Mouse (Mus musculus): ENCODE data around the gene Fmo5. TPM values are rescaled to one million over a fixed set of nuclear protein-coding genes. Genes with fewer than 3 reads are reported as not detected.
A peak's percentile ranks its signal among the peaks of the same experiment; 100 is the strongest.

Fmo5 gene
- polyA plus RNA-seq, 1 experiment from 2014 or later: 26.4 TPM

DNA sequence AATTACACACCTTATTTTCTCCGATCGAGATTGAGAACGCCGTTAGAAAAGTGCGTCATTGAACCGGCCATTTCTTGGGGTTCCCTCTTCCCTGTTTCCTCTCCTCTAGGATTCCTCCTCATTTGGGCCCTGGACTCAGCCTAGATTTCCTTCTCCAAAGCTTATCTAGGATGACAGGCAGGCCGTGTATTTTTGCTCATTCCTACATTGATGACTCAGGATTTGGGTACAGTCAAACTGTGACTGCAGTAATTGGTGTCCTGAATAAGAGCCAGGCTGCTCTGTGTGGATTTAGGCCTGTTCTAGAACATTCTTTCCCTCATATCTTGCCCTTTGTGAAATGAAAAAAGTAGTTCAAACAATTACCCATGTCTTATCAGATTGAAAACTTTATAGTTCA, 31.1 kb downstream of the Fmo5 start:
- Histone ChIP-seq H3K27ac (replicated peaks) (0 out of 2 replicates have a peak overlapping the region, but pooled peaks have one; percentile 20), H3K9ac (ENCODE audit: low read length) (no peak overlapping the region), H3K4me3 (ENCODE audit: low read depth, low read length) (peak overlapping the region; percentile 89), H3K9me3 (ENCODE audit: control insufficient read depth, low read length) (no peaks in the 10 kb centered on the region), H3K36me3 (ENCODE audit: control insufficient read depth, insufficient read depth, low read length) (peaks cover 2% of the 10 kb centered on the region; the same call in 1 of the 2 replicates), H3K27me3 (ENCODE audit: control insufficient read depth, insufficient read depth, low read length) (no peaks in the 10 kb centered on the region), H3K4me2 (replicated peaks; ENCODE audit: low read depth) (peak overlapping the region; percentile 82), H3K4me1 (replicated peaks; ENCODE audit: control insufficient read depth, insufficient read depth) (0 out of 2 replicates have a peak, but pooled peaks cover 2% of the 10 kb centered on the region)
- TF ChIP-seq EP300 (optimal IDR thresholded peaks at IDR 0.05) (no peak), CTCF (IDR thresholded peaks at IDR 0.05; ENCODE audit: low read depth) (no peak)
- WGBS: 81% methylated on average over 7 of the region's 7 CpGs
- peak; percentile 20; the same call in 1 of the 2 replicates for ATAC-seq (ENCODE audit: low FRiP score, low TSS enrichment)
- peak; percentile 23 for DNase-seq (ENCODE audit: low spot score)

DNA sequence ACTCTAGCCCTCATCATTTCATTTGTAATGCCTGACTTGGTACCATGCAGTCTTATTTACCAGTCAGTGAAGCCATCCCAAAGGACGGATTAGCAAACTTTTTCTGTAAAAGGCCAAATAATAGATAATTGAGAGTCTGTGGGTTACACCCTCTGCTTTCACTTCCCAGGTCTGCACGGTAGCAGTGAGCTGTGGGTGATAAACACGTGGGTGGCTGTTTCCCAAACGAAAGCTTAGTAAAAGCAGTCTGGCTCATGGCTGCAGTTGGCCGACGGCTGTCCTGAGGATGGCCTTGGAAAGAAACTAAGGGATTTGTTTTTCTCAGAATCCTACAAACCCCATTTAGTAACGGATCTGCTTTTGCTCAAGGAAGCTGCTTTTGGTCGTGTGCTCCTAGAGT, 32.6 kb downstream of the Fmo5 start:
- no peak for TF ChIP-seq CTCF (IDR thresholded peaks at IDR 0.05; ENCODE audit: low read depth)
- TF ChIP-seq EP300 (optimal IDR thresholded peaks at IDR 0.05): no peak
- H3K27ac ChIP-seq (replicated peaks): 0 out of 2 replicates have a peak overlapping the region, but pooled peaks have one; percentile 35
- peaks cover 5% of the 10 kb centered on the region; the same call in 1 of the 2 replicates for H3K36me3 ChIP-seq (ENCODE audit: control insufficient read depth, insufficient read depth, low read length)
- H3K27me3 ChIP-seq (ENCODE audit: control insufficient read depth, insufficient read depth, low read length): no peaks in the 10 kb centered on the region
- no peaks in the 10 kb centered on the region for H3K9me3 ChIP-seq (ENCODE audit: control insufficient read depth, low read length)
- no peak overlapping the region for H3K4me2 ChIP-seq (replicated peaks; ENCODE audit: low read depth)
- no peak overlapping the region for H3K9ac ChIP-seq (ENCODE audit: low read length)
- DNase-seq (ENCODE audit: low spot score) (no peak), ATAC-seq (ENCODE audit: low FRiP score, low TSS enrichment) (no peak)
- WGBS: 36% methylated on average over 8 of the region's 8 CpGs
- 0 out of 2 replicates have a peak, but pooled peaks cover 2% of the 10 kb centered on the region for H3K4me1 ChIP-seq (replicated peaks; ENCODE audit: control insufficient read depth, insufficient read depth)
- no peak overlapping the region for H3K4me3 ChIP-seq (ENCODE audit: low read depth, low read length)

DNA sequence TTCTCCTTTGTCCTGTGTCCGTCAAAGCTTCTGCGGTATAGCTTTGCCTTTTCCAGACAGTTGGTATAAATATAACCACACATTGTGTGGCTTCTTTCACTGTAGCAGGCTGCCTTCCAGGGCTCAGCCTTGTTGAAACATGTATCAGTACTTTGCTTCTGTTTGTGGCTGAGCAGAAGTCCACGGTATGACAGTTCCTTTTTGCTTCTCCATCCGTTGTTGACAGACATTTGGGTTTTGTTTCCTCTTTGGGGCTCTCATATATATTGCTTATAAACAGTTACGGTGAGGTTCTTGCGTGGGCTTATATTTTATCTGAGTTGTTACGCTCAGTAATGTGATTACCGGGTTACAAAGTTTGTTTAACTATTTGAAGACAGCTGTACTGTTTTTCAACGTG, 36.9 kb downstream of the Fmo5 start:
- WGBS: 54% methylated on average over 9 of the region's 9 CpGs
- no peaks in the 10 kb centered on the region for H3K9me3 ChIP-seq (ENCODE audit: control insufficient read depth, low read length)
- ATAC-seq (ENCODE audit: low FRiP score, low TSS enrichment) (no peak), DNase-seq (ENCODE audit: low spot score) (no peak)
- H3K27ac ChIP-seq (replicated peaks): no peak overlapping the region
- H3K27me3 ChIP-seq (ENCODE audit: control insufficient read depth, insufficient read depth, low read length): no peaks in the 10 kb centered on the region
- TF ChIP-seq EP300 (optimal IDR thresholded peaks at IDR 0.05) (no peak), CTCF (IDR thresholded peaks at IDR 0.05; ENCODE audit: low read depth) (no peak)
- H3K4me2 ChIP-seq (replicated peaks; ENCODE audit: low read depth): no peak overlapping the region
- H3K9ac ChIP-seq (ENCODE audit: low read length): no peak overlapping the region
- H3K36me3 ChIP-seq (ENCODE audit: control insufficient read depth, insufficient read depth, low read length): peaks cover 15% of the 10 kb centered on the region; the same call in 1 of the 2 replicates
- H3K4me3 ChIP-seq (ENCODE audit: low read depth, low read length): no peak overlapping the region
- no peaks in the 10 kb centered on the region for H3K4me1 ChIP-seq (replicated peaks; ENCODE audit: control insufficient read depth, insufficient read depth)

- Histone ChIP-seq H3K36me3 (ENCODE audit: control insufficient read depth, insufficient read depth, low read length) (peaks cover 15% of the 10 kb centered on the region; the same call in 1 of the 2 replicates), H3K9me3 (ENCODE audit: control insufficient read depth, low read length) (no peaks in the 10 kb centered on the region), H3K27ac (replicated peaks) (no peak overlapping the region), H3K4me2 (replicated peaks; ENCODE audit: low read depth) (no peak overlapping the region), H3K4me1 (replicated peaks; ENCODE audit: control insufficient read depth, insufficient read depth) (no peaks in the 10 kb centered on the region), H3K27me3 (ENCODE audit: control insufficient read depth, insufficient read depth, low read length) (no peaks in the 10 kb centered on the region), H3K4me3 (ENCODE audit: low read depth, low read length) (no peak overlapping the region), H3K9ac (ENCODE audit: low read length) (no peak overlapping the region)
- ATAC-seq (ENCODE audit: low FRiP score, low TSS enrichment) (no peak), DNase-seq (ENCODE audit: low spot score) (no peak)
- 52% methylated on average over 8 of the region's 8 CpGs for WGBS
- no peak for TF ChIP-seq CTCF (IDR thresholded peaks at IDR 0.05; ENCODE audit: low read depth)
Measured at GRCm38 (mm10) chr3:97666154-97666553, 37.5 kb downstream of the Fmo5 start.

DNA sequence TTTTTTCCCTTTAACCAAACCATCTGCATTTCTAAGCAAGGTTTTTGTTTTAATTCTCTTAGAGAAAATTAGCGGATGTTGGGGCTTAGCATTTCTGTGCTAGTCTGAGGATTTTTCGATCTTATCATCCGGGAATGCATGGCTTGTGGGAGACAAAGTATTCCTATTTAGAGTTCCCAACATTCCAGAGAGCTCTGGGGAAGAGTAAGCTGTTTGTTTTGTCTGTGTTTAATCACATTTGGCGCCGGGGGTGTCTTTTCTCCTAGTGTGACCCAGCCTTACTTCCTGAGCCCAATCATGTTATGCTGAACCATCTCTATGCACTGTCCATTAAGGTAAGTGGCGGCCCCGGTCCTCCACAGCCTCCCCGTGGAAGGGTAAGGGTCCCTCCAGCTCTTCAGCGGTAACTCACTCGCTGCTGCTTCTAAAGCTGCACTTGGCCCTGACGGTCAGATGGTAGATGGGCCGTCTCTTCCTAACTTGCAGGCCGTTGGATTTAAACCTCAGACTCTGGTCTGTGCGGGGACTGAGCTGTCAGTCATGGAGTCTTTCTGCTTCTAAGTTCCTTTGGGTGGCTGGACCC, 38.6 kb downstream of the Fmo5 start:
- DNase-seq (ENCODE audit: low spot score) (no peak), ATAC-seq (ENCODE audit: low FRiP score, low TSS enrichment) (no peak)
- no peaks in the 10 kb centered on the region for H3K9me3 ChIP-seq (ENCODE audit: control insufficient read depth, low read length)
- no peak overlapping the region for H3K27ac ChIP-seq (replicated peaks)
- H3K4me3 ChIP-seq (ENCODE audit: low read depth, low read length): no peak overlapping the region
- H3K27me3 ChIP-seq (ENCODE audit: control insufficient read depth, insufficient read depth, low read length): no peaks in the 10 kb centered on the region
- TF ChIP-seq CTCF (IDR thresholded peaks at IDR 0.05; ENCODE audit: low read depth) (no peak), EP300 (optimal IDR thresholded peaks at IDR 0.05) (no peak)
- peaks cover 19% of the 10 kb centered on the region; the same call in 1 of the 2 replicates for H3K36me3 ChIP-seq (ENCODE audit: control insufficient read depth, insufficient read depth, low read length)
- no peaks in the 10 kb centered on the region for H3K4me1 ChIP-seq (replicated peaks; ENCODE audit: control insufficient read depth, insufficient read depth)
- no peak overlapping the region for H3K4me2 ChIP-seq (replicated peaks; ENCODE audit: low read depth)
- no peak overlapping the region for H3K9ac ChIP-seq (ENCODE audit: low read length)
- 66% methylated on average over 14 of the region's 14 CpGs for WGBS

DNA sequence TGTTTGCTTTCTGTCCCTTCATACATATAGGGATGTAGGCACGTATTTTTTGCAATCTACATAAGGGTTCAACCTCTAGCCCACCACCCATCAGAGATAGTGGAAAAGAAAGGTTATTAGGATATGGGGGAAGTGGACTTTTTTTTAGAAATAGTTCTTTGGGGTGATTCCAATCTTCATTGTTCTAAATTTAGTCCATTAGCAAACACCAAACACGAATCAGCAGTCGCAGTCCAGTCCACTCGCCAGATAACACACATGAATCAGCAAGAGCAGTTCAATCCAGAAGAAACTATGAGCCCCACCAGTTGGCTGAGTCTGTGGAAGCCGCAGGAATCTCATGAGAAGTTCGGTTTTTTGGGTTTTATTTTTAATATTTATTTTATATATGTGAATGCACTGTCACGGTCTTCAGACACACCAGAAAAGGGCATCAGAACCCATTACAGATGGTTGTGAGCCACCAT, 46.1 kb downstream of the Fmo5 start, which contains the start of gene Gm17651:
Gene Gm17651, minus strand, starts transcription at position 51 of the 467 bp plus-strand sequence.
- TF ChIP-seq EP300 (optimal IDR thresholded peaks at IDR 0.05) (no peak), CTCF (IDR thresholded peaks at IDR 0.05; ENCODE audit: low read depth) (no peak)
- WGBS: 72% methylated on average over 7 of the region's 7 CpGs
- Histone ChIP-seq H3K4me3 (ENCODE audit: low read depth, low read length) (no peak within 1 kb of the TSS), H3K4me2 (replicated peaks; ENCODE audit: low read depth) (no peak within 1 kb of the TSS), H3K4me1 (replicated peaks; ENCODE audit: control insufficient read depth, insufficient read depth) (no peaks in the 10 kb centered on the region), H3K27ac (replicated peaks) (no peak within 1 kb of the TSS), H3K9me3 (ENCODE audit: control insufficient read depth, low read length) (no peaks in the 10 kb centered on the region), H3K36me3 (ENCODE audit: control insufficient read depth, insufficient read depth, low read length) (0 out of 2 replicates have a peak, but pooled peaks cover 6% of the 10 kb centered on the region), H3K9ac (ENCODE audit: low read length) (no peak within 1 kb of the TSS), H3K27me3 (ENCODE audit: control insufficient read depth, insufficient read depth, low read length) (no peaks in the 10 kb centered on the region)
- ATAC-seq (ENCODE audit: low FRiP score, low TSS enrichment) (no peak), DNase-seq (ENCODE audit: low spot score) (no peak)

All from stomach, postnatal 0 days (tissue).